Mouse (Mus musculus) embryonic facial prominence, embryonic 14.5 days (tissue): ENCODE results near the gene Pdzd2. TPM values are rescaled to one million over a fixed set of nuclear protein-coding genes. Genes with fewer than 3 reads are reported as not detected.

Experiments used
- ATAC-seq: fragments of 200-750 bp; cut with Nextera tagmentation; 2 replicates; pipeline ENCODE4 v1.8.0; 2017; ENCODE audit warnings: low read depth, moderate number of reproducible peaks, moderate TSS enrichment
- DNase-seq: peaks from one replicate; pipeline ENCODE4 v3.0.0-alpha.2; 2015; ENCODE audit warnings: low spot score
- H3K27ac ChIP-seq: fragments of 300-500 bp; sonication (generic); replicated peaks from 2 replicates; pipeline ENCODE4 v1.5.1; 2014; ENCODE audit warnings: low read depth, mild to moderate bottlenecking, low read length, moderate library complexity
- H3K27me3 ChIP-seq: fragments of 300-500 bp; sonication (generic); replicated peaks from 2 replicates; pipeline ENCODE4 v1.6.1; 2014; ENCODE audit warnings: low read length; ENCODE audit not compliant: control insufficient read depth, insufficient read depth
- H3K36me3 ChIP-seq: fragments of 300-500 bp; sonication (generic); 2 replicates; pipeline ENCODE4 v1.6.1; 2014; ENCODE audit warnings: low read length, mixed read lengths; ENCODE audit not compliant: control insufficient read depth, insufficient read depth
- H3K4me1 ChIP-seq: fragments of 300-500 bp; sonication (generic); 2 replicates; pipeline ENCODE4 v1.6.1; 2014; ENCODE audit warnings: antibody characterized with exemption, low read length; ENCODE audit not compliant: control insufficient read depth, insufficient read depth
- H3K4me2 ChIP-seq: fragments of 300-500 bp; sonication (generic); 2 replicates; pipeline ENCODE4 v1.6.1; 2014; ENCODE audit warnings: low read depth, mild to moderate bottlenecking, low read length, moderate library complexity, mixed read lengths
- H3K4me3 ChIP-seq: fragments of 300-500 bp; sonication (generic); 2 replicates; pipeline ENCODE4 v1.5.1; 2014; ENCODE audit warnings: low read depth, mild to moderate bottlenecking, low read length
- H3K9ac ChIP-seq: fragments of 300-500 bp; sonication (generic); 2 replicates; pipeline ENCODE4 v1.6.1; 2014; ENCODE audit warnings: low read depth, mild to moderate bottlenecking, low read length, moderate library complexity, mixed read lengths
- H3K9me3 ChIP-seq: fragments of 300-500 bp; sonication (generic); 2 replicates; pipeline ENCODE4 v1.6.1; 2016; ENCODE audit warnings: low read length; ENCODE audit not compliant: control insufficient read depth
- WGBS: fragments of 180-500 bp; shearing (Covaris S2); extraction: QIAGEN DNeasy Blood & Tissue Kit; methylation state at CpG from one replicate; pipeline ENCODE4 v1.1.7; 2014; 5-methylcytosine and 5-hydroxymethylcytosine counted together
- polyA plus RNA-seq: library from polyadenylated mRNA; unstranded; fragments of >200 nt; fragmentation: Nextera tagmentation; extraction: Ambion mirVana; gene quantifications from 2 replicates; pipeline ENCODE4 v1.2.1, GENCODE M21; 2014

Pdzd2 gene
- polyA plus RNA-seq, 1 experiment from 2014 or later, result 28.0 TPM

GRCm38 (mm10) chr15:12405592-12405991, 334.1 kb downstream of the Pdzd2 start:
- Histone ChIP-seq H3K9ac (no peak overlapping the region), H3K27me3 (no peaks in the 10 kb centered on the region), H3K36me3 (peaks cover 26% of the 10 kb centered on the region), H3K4me3 (no peak overlapping the region), H3K9me3 (no peaks in the 10 kb centered on the region), H3K4me1 (no peaks in the 10 kb centered on the region), H3K27ac (no peak overlapping the region), H3K4me2 (no peak overlapping the region)
- DNase-seq (no peak), ATAC-seq (no peak)
- 88% methylated on average over 5 of the region's 5 CpGs for WGBS

DNA sequence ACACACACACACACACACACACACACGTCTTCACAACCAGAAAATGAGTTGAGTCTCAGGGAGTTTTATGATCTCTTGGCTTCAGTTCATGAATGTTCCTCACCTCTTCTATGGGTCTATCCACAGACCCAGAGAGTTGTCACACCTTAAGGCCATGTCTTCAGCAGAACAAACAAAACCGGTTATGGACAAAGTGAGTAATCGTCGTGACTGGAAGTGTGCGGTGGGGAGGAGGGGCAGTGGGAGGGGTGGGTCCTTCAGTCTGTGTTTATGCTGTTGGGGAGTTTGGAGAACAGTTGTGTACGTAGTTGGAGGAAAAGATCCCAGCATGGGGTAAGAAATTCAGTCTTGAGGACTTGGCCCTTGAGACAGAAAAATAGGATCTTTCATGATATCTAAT, 342.7 kb downstream of the Pdzd2 start:
- H3K4me3 ChIP-seq, result no peak overlapping the region
- no peak for ATAC-seq
- H3K9ac ChIP-seq, result no peak overlapping the region
- peaks cover 33% of the 10 kb centered on the region for H3K36me3 ChIP-seq
- WGBS, result 74% methylated on average over 6 of the region's 6 CpGs
- H3K27ac ChIP-seq, result no peak overlapping the region
- H3K27me3 ChIP-seq, result no peaks in the 10 kb centered on the region
- no peak for DNase-seq
- no peaks in the 10 kb centered on the region for H3K9me3 ChIP-seq
- H3K4me2 ChIP-seq, result no peak overlapping the region
- H3K4me1 ChIP-seq, result no peaks in the 10 kb centered on the region

GRCm38 (mm10) chr15:12394758-12395157, 345.0 kb downstream of the Pdzd2 start:
- no peaks in the 10 kb centered on the region for H3K27me3 ChIP-seq
- H3K9ac ChIP-seq, result no peak overlapping the region
- no peaks in the 10 kb centered on the region for H3K9me3 ChIP-seq
- H3K27ac ChIP-seq, result peak overlapping the region; percentile 39; the same call in 1 of the 2 replicates
- 57% methylated on average over 10 of the region's 10 CpGs for WGBS
- no peak overlapping the region for H3K4me2 ChIP-seq
- peaks cover 22% of the 10 kb centered on the region; the same call in 1 of the 2 replicates for H3K36me3 ChIP-seq
- ATAC-seq, result peak; percentile 71
- DNase-seq, result peak; percentile 81
- no peaks in the 10 kb centered on the region for H3K4me1 ChIP-seq
- no peak overlapping the region for H3K4me3 ChIP-seq

DNA sequence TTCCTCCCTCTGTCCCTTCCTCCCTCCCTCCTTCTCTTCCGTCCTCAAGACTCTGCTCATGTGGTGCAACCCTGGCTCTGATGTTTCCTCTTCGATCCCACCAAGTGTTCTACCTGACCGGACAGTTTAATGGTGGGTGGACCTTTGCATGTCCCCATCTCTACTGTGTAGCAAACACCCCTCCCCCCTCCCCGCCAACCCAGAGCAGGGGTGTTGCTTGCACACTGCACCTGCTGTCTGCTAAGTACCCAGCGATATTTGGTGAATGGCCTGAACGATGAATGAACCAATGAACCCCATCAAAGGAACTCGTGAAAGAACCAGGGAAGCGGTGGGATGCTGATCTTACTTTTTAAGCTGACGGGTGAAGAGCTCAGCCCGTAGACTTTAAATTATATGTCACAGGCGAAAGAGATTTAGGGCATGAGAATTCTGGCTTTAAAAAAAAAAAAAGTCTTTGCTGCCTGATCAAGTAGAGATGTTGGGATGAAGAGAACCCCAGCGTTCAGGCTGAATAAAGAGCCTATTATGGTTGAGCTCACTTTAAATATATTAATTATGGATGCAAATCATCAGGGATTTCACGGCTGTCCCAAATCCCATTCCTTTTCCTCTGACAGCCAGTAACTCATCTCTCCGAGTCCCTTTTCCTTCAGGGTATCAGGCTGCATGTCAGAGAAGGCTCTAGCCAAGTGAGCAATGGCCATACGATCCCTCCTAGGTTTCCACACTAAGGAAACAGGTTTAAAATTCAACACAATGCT, 350.8 kb downstream of the Pdzd2 start:
- no peaks in the 10 kb centered on the region for H3K4me1 ChIP-seq
- WGBS, result 75% methylated on average over 15 of the region's 15 CpGs
- no peaks in the 10 kb centered on the region for H3K9me3 ChIP-seq
- H3K4me3 ChIP-seq, result no peak overlapping the region
- no peak overlapping the region for H3K4me2 ChIP-seq
- H3K27ac ChIP-seq, result no peak overlapping the region
- H3K27me3 ChIP-seq, result no peaks in the 10 kb centered on the region
- ATAC-seq, result no peak
- H3K9ac ChIP-seq, result no peak overlapping the region
- no peak for DNase-seq
- 0 out of 2 replicates have a peak, but pooled peaks cover 17% of the 10 kb centered on the region for H3K36me3 ChIP-seq

- 73% methylated on average over 12 of the region's 13 CpGs for WGBS
- Histone ChIP-seq H3K4me2 (no peak overlapping the region), H3K27ac (no peak overlapping the region), H3K4me3 (no peak overlapping the region), H3K4me1 (no peaks in the 10 kb centered on the region), H3K9ac (no peak overlapping the region), H3K36me3 (0 out of 2 replicates have a peak, but pooled peaks cover 19% of the 10 kb centered on the region), H3K9me3 (no peaks in the 10 kb centered on the region), H3K27me3 (no peaks in the 10 kb centered on the region)
- no peak for DNase-seq
- no peak for ATAC-seq
These were observed 355.0 kb downstream of the Pdzd2 start for GRCm38 (mm10) chr15:12384679-12385078.

DNA sequence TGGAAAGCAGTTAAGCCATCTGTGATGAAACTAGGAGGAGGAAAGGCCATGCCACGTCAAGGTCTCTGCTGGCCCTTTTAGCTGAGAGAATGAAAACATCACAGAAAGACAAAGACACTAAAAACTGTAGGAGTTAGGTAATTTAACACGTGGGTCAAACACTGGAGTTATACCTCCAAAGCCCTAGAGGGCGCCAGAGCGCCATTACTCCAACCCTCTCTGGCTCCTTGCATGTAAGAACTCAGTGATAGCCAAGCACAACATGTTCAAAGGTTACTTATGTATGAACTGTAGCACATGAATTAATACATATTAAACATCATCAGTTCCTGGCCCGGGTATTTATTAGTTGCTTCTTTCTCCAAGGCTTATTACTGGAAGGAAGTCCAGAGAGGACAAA, 359.2 kb downstream of the Pdzd2 start:
- Histone ChIP-seq H3K27me3 (no peaks in the 10 kb centered on the region), H3K4me2 (no peak overlapping the region), H3K27ac (no peak overlapping the region), H3K36me3 (0 out of 2 replicates have a peak, but pooled peaks cover 8% of the 10 kb centered on the region), H3K9ac (no peak overlapping the region), H3K4me3 (no peak overlapping the region), H3K9me3 (no peaks in the 10 kb centered on the region), H3K4me1 (0 out of 2 replicates have a peak, but pooled peaks cover 7% of the 10 kb centered on the region)
- ATAC-seq, result no peak
- no peak for DNase-seq
- 47% methylated on average over 5 of the region's 5 CpGs for WGBS

DNA sequence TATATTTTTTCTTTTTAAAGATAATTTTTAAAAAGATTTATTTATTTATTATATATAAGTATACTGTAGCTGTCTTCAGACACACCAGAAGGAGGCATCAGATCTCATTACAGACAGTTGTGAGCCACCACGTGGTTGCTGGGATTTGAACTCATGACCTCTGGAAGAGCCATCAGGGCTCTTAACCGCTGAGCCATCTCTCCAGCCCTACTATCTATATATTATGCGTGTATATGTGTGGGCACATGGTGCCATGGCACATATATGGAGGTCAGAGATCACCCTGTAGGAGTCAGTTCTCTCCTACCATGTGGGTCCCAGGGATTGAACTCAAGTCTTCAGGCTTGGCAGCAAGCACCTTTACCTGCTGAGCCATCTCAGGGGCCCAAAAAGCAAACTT, 359.7 kb downstream of the Pdzd2 start:
- no peak overlapping the region for H3K9ac ChIP-seq

DNA sequence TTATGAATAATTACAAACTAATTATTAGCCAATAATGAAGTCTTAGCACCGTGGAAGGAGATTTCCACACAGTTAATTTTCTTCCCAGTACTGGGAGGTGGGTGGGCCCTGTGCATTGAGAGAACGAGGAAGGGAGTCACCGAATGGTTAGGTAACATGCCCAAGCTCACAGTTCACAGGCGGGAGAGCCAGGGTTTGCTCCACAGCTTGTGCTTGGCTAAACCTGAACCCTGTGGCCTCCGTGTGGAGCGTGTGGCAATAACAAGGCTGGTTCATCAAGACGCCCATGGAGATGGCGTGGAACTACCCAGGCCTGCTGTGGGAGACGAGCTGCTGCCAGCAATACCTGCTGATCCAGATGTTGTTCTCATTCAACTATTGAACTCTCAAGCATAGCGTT, 361.9 kb downstream of the Pdzd2 start:
- Histone ChIP-seq H3K36me3 (peaks cover 15% of the 10 kb centered on the region; the same call in 1 of the 2 replicates), H3K4me1 (peaks cover 12% of the 10 kb centered on the region; the same call in 1 of the 2 replicates), H3K27ac (no peak overlapping the region), H3K4me2 (no peak overlapping the region), H3K9ac (no peak overlapping the region), H3K4me3 (no peak overlapping the region), H3K27me3 (no peaks in the 10 kb centered on the region), H3K9me3 (no peaks in the 10 kb centered on the region)
- ATAC-seq (no peak), DNase-seq (no peak)
- 70% methylated on average over 10 of the region's 10 CpGs for WGBS

More for the DNA sequence above, 359.7 kb downstream of the Pdzd2 start:
- H3K36me3 ChIP-seq, result peaks cover 9% of the 10 kb centered on the region; the same call in 1 of the 2 replicates
- ATAC-seq (no peak), DNase-seq (no peak)
- H3K4me3 ChIP-seq, result no peak overlapping the region
- H3K4me2 ChIP-seq, result no peak overlapping the region
- no peaks in the 10 kb centered on the region for H3K9me3 ChIP-seq
- 90% methylated on average over 3 of the region's 3 CpGs for WGBS
- 0 out of 2 replicates have a peak, but pooled peaks cover 7% of the 10 kb centered on the region for H3K4me1 ChIP-seq
- no peak overlapping the region for H3K27ac ChIP-seq
- no peaks in the 10 kb centered on the region for H3K27me3 ChIP-seq
